Mouse (Mus musculus) heart, postnatal 36 days (tissue): ENCODE results near the gene Eng. TPM values are rescaled to one million over a fixed set of nuclear protein-coding genes. Genes with fewer than 3 reads are reported as not detected.

Experiments
- DNase-seq, 2 experiments: peaks; one replicate each; pipeline ENCODE4 v3.0.0; 2021 to 2022
- intact Hi-C: fragments of 180-260 bp; cut with DNase I; formaldehyde crosslinking; loops from one replicate; pipeline ENCODE4 v1.15.1; 2025
- total RNA-seq, 2 experiments: library from RNA; stranded (reverse); gene quantifications; 2 replicates each; pipeline ENCODE4 v1.2.3; 2021

Eng gene
- total RNA-seq, 2 experiments from 2014 or later: 123 to 136 TPM

DNA sequence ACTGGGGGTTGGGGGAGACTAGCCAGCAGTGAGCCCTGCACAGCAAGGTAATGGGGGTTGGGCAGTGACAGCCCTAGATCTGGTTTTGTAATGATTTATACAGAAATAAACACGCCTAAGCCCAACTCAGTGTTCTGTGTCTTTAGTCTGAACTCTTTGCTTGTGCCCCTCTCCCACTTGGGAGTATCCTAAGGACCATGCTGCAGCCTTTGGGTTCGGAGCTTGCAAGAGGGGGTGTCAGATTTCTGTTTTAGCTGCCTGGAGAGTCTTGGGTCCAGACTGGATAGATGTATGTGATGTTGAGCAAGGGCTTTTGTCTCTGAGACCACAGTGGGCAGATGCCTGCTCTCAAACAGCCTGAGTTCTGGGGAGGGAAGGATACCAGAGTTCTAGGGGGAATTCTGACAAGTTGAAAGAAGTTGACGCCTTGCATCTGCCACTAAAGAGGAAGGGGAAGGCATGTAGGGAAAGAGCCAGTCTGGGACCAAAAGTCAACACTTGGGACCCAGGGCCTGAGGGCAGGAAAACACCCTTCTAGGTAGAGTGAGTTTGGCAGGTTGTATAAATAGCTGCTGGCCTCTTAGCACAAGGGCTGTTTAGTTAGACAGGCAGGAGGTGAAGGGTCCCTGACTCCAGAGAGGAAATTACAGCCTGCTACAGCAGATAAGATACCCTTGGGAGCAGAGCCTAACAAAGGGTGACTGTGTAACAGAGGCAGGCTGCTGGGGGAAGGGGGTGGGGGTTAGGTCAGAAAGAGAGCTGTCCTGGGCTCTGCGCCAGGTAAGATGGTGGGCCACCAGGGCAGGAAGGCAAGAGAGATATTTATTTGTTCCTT is 25.5 kb upstream of the Eng start:
- DNase-seq: peak; percentile 72 to 74
- intact Hi-C loops: loop anchor here (10.0 kb wide), 1 partner anchor 234 kb away; no protein-coding TSS in a partner anchor

DNA sequence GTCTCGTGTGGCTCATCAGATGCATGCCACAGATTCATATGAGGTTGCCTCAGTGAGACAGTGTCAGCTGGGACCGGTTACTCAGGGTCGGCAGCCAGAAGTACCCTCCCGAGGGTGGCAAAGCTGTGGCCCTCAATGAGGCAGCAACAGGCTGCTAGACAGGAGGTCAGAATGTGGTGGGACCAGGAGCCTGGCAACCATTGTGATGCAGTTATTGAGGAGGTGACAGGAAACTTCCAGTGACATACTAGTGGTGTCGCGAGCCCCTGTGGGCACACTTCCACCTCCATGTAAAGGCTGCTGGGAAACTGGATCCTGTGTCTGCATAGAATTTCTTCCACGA is 24.9 kb upstream of the Eng start, which contains the start of gene Ak1:
Gene Ak1 (plus strand): TSS at position 242 of the 343 bp plus-strand sequence.
- DNase-seq: no peak

DNA sequence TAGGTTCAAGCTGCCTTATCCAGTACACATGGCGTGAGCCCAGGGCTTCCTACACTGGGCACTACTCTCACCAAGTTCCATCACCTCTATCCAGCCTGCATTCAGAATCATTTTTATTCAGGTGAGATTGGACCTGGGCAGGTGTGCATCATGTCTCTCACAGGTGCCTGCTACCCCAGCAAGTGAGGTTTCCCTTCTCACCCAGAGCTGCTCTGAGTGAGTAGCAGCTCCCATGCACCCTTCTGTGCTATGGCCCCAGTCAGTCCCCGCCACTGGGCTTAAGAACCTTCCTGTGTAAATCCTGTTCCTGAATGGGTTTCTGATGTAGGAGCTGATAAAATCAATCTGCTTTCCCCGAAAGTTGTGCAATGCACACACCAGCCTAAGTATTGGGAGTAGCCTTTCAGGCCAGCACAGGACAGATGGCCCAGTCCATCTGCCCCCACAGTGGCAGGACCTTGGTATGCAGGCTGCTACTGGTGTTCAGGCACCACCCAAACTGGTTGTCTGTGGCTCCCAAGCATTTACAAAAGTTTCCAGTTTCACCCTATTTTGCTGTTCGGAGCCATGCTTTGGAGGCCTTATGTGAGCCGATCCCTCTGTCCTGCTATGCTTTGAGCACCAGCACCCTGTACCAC is 22.2 kb upstream of the Eng start:
- DNase-seq: no peak
- intact Hi-C loops: loop anchor here (10.0 kb wide), 1 partner anchor 231 kb away; no protein-coding TSS in a partner anchor

More for the DNA sequence above, 24.9 kb upstream of the Eng start, which contains the start of gene Ak1:
- intact Hi-C loops: loop anchor here (10.0 kb wide), 1 partner anchor 233 kb away; no protein-coding TSS in a partner anchor

DNA sequence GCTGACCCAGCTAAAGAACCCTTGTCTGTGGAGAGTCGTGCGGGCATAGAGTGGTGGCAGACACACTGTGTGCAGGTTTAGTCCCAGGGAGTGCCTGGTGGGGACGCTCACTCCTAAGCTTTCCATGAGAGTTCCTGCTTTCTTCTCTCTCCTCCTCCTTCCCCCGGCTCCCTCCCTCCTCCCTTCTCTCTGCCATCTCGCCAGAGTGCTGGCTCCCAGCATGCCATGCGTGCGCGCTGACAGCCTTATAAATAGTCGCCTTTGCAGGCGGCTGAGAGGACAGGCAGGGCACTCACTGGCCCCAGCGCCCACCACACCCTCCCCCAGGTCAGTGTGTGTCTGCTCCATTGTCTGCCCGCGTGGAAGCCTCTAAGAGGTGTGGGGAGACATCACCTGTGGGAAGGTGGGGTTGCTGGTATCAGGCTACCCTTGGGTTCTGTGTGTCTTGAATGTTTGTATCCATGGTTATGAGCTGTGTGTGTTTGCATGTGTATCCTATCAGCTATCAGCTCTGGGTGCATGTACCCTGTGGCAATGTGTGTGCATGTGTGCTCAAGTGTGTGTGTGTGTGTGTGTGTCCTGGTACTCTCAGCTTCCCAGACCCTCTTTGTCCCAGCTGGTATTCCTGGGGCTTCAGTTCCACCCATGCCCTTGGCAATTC is 21.1 kb upstream of the Eng start:
- intact Hi-C loops: loop anchor here (10.0 kb wide), 1 partner anchor 229 kb away; no protein-coding TSS in a partner anchor
- peak; percentile 75 for DNase-seq

DNA sequence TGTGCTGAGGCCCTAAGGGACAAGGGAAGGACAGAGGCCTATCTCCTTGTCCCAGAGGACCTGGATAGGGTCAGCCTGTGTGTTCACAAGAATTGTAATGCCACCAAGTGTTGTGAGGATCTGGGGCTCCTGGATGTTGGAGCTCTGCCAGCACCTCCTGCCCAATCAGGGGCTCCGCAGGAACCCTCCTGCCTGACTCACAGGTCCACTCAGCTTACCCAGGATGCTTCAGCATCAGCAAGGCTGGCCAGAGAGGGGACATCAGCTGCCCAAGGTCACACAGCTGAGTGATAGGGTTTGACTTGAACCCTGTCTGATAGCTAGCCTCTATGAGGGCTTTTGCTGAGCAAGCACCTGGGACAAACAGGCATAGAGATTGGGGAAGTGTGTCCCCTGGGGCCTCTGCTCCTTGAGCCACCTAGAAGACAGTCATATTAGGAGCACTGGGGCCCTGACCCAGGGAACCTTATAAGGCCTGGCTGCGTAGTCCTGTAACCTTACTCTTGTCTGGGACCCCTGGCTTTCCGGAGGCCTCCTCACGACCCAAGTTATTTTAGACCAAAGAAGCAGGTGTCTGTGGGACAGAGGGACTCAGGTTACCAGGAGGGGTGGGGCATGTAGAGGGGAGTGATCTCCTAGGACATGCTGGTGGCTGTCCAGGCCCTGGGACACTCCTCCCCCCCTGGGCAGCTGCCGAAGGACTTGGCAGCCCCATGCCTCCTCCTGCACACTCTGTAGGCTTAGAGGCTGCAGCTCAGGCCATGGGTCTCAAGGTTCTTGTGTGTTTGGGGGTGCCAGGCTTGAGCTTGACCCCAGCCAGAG is 20.3 kb upstream of the Eng start:
- intact Hi-C loops: loop anchor here (10.0 kb wide), 1 partner anchor 229 kb away; no protein-coding TSS in a partner anchor
- DNase-seq: peak; percentile 63

DNA sequence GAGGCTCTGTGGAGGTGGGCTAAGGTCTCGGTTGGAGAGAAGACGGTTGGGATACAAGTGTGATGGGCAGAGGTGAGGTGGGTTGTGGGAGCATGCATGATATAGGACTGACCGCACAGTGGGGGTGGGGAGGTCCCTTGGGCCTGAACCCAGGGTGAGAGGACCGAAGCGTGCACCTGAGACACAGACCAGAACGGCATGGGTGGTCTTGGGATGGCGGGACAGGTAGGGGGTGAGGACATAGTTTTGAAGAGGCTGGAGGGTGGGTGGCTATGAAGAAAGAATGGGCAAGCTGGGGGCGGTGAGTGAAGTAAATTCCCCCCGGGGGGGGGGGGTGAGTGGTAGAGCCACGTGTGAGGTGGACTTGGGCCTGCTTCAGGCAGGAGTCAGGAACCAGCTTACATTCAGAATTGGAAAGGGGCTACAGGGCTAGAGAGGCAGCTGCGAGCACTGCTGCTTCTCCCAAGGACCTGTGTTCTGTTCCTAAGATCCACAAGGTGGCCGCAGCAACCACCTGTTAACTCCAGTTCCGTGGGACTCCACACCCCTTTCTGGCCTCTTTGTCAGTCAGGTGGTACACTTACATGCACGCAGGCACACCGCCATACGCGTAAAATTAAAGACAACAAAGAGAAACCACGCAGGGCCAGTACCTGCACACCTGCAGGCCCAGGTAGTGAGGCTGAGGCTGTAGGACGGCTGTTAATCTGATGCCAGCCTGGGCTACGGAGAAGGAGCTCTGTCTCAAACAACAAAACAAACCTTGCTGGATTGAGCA is 18.9 kb upstream of the Eng start:
- no peak for DNase-seq
- intact Hi-C loops: loop anchor here (10.0 kb wide), 1 partner anchor 227 kb away; no protein-coding TSS in a partner anchor

DNA sequence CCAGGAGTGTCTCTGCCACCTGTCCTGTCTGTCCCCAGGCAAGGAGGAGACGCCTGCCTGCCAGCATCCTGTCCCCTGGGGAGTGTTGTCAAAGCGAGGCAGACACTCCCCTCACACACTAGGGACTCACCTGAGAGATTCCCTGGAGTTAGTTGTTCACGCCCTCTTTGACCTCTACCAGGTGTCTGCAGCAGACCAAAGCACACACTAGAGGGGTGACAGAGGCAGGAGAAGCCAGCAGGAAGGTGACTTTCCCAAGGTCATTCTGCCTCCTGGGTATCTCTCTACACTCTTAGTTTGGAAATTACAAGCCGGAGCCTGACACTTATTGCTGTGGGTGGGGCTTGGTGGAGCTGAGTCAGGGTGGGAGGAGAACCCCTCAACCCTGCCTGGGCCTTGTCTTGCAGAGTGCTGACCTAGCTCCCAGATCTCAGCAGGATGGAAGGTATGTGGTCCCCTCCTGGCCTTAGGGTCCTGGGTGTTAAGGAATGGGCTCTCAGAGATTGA is 18.3 kb upstream of the Eng start:
- intact Hi-C loops: loop anchor here (10.0 kb wide), 1 partner anchor 227 kb away; no protein-coding TSS in a partner anchor
- no peak for DNase-seq

DNA sequence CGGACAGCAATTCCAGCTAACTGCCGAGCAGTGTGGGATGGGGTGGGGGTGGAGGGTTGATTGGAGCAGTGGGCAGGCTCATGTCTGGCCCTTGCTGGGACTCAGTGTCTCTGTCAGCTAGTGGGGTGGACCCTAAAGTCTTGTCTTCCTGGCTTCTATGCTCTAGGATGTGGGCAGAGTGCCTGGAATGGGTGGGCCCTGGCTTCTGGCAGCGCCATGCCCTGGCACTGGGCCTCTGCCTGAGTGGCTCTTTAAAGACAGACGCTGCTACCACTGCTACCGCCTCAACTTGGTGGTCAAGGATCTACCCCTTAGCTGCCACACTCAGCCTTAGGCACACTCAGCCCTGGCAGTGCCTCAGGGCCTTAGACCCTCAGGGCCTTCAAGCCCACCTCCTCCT is 17.7 kb upstream of the Eng start:
- intact Hi-C loops: loop anchor here (10.0 kb wide), 1 partner anchor 226 kb away; no protein-coding TSS in a partner anchor
- peak; percentile 83 for DNase-seq

DNA sequence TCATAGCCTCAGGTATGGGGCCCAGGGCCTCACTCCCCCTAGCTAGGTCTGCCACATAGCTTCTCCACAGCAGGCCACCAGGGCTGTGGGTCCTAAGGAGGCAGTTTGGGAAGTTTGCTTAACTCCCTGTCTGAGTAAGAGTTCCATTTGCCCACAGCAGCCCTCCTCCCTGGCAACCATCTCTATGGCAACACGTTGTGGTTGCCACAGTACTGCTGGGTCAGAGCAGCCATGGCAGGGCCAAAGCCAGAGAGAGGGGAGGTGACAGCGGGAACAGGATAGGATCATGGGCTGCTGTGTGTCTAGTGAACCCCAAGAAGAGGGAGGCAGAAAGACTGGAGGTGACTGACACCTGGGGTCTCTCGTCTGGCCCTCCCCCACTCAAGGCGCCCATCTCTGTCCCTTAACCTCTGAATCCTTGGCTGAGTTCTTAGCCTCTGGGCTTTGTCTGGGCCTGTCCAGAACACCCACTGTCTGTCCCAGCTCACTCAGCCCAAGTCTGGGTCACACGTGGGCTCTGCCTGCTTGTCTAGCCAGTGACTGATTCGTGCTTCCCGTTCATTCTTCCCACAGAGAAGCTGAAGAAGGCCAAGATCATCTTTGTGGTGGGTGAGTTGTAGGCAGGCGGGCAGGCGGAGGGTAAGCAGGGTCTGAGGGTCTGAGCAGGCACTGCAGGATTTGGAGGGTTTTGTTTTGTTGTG is 17.0 kb upstream of the Eng start:
- intact Hi-C loops: loop anchor here (10.0 kb wide), 1 partner anchor 225 kb away; no protein-coding TSS in a partner anchor
- DNase-seq: no peak

DNA sequence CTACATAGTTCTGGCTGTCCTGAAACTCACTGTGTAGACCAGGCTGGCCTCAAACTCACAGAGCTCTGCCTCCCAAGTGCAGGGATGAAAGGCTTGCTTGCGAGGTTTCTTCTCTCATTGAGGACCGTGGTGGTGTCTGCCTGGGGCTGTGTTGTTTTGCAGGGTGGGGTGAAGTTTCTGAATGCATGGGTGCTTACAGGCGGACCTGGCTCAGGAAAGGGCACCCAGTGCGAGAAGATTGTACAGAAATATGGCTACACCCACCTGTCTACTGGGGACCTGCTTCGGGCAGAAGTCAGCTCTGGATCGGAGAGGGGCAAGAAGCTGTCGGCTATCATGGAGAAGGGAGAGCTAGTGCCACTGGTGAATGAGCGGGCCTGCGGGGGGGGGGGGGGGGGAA is 16.4 kb upstream of the Eng start:
- no peak for DNase-seq
- intact Hi-C loops: loop anchor here (5.0 kb wide), 2 partner anchors 37 to 127 kb away; partner anchors contain the start of gene Tor2a

DNA sequence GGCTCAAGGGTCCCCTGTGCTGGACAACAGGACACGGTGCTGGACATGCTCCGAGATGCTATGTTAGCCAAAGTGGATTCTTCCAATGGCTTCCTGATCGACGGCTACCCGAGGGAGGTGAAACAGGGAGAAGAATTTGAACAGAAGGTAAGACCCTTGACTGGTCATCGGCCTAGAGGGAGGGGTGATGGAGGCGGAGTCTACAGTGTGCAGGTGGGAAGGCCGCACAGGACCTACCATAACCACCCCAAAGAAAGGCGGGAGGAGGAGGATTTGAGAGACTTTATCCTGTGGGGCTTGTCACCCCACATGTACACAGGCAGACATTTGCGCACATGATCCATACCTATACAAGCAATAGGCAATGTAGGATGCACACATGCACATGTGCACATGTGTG is 15.3 kb upstream of the Eng start:
- no peak for DNase-seq
- intact Hi-C loops: loop anchor here (1.0 to 5.0 kb wide), 3 partner anchors 36 to 126 kb away; partner anchors contain the start of gene Tor2a

DNA sequence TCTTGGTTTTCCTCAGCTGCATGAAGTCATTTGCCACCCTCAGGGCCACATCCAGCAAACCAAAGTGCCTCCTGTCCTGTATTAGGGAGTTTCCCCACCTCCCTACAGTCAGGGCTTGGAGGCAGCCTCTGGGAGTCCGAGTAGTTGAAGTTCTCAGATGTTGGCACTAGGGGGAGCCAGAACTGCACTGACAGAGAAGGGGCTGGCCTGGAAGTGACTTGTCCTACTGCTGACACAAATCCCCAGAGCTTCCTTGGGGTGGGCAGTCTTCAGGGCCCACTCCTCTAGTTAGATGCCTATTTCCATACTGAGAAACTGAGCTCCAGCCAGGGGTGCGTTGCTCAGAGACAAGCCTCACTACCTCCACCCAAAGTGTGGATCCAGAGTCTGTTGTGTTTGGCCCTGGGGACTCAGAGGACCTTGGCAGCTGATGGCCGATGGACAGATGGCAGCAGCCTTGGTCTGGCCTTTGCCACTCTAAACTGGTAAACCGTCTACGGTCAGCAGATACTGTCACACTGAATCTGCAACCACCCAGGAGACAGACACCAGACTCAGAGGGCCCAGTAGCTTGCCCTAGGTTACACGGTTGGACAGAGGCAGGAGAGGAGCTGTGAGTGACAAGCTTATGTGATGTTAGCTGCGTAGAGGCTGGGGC is 14.5 kb upstream of the Eng start:
- intact Hi-C loops: loop anchor here (1.0 to 5.0 kb wide), 4 partner anchors 23 to 125 kb away; partner anchors contain the start of gene Tor2a
- peak; percentile 85 to 86 for DNase-seq

DNA sequence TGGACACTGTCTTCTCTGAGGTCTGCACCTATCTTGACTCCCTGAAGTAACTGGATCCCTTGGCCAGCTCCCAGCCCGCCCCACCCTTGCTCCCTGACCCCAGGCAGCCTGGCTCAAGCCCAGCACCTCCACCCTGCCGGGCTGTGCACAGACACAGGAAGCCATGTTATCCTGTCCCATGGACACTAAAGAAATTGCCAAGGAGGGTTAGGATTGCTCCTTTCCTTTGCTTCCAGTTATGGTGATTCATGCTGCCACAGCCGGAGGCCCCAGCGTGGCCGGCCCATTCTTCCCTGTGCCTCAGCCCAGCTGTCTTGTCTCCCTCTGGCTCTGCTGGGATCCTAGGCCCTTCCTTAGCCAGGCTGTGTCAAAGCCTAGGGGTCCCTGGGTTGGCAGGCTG is 12.7 kb upstream of the Eng start:
- intact Hi-C loops: loop anchor here (1.0 to 5.0 kb wide), 4 partner anchors 13 to 124 kb away; partner anchors contain the start of genes Eng and Tor2a
- DNase-seq: peak in 1 of 2 experiments; percentile 64

DNA sequence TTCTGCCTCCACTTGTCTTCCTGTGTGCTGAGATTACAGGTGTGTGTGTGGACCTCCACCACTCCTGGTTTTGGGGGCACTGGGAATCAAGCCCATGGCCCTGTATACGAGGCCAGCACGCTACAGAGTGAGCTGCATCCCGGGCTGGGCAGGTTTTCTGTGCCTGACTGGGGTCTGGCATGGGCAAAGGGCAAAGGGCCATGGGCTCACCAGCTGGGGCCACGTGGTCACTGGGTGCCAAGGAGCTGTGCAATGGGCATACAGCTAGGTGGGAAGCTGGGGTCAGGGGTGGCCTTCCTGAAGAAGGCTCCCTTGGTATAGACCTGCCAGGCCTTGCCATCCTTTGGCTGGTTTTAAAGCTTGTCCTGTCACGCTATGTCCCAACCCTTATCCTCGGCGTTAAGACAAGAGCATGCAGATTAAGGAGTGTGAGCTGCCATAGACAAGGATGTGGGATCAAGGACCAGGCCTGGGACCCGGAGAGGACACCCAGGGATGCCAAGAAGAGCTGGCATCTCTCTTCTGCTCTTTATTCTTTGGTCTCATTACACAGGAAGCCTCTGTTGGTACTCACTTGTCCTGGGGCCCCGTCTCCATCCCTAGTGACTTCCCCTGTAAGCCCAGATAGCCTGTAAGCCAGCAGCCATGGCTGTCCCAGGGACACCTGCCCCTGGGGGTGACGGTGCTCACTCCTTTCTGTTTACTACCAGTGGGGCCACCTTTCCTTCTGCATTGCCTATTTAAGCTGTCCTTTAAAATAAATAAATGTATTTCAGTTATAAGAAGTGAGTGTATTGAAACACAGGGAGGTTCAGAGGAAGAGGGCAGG is 11.9 kb upstream of the Eng start:
- no peak for DNase-seq
- intact Hi-C loops: loop anchor here (1.0 to 5.0 kb wide), 3 partner anchors 12 to 123 kb away; partner anchors contain the start of genes Eng and Tor2a

DNA sequence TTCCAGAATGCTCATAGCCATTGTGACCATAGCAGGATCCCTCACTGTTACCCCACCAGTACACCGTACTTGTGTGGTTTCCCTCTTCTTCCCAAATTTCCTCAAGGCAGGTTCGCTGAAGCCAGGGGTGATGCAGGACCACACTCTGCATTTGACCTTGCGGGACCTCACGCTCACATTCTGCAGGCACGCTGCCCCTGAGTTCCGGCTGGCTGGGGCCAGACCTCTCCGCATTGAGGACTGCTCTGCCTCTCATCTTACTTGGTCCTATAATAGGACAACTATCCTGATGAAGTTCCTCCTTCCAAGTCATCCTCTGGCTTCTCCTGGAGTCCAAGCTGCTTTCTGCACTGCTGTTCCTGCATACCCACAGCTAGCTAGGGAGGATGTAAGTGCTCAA is 9.8 kb upstream of the Eng start:
- intact Hi-C loops: no loop called here
- no peak for DNase-seq

DNA sequence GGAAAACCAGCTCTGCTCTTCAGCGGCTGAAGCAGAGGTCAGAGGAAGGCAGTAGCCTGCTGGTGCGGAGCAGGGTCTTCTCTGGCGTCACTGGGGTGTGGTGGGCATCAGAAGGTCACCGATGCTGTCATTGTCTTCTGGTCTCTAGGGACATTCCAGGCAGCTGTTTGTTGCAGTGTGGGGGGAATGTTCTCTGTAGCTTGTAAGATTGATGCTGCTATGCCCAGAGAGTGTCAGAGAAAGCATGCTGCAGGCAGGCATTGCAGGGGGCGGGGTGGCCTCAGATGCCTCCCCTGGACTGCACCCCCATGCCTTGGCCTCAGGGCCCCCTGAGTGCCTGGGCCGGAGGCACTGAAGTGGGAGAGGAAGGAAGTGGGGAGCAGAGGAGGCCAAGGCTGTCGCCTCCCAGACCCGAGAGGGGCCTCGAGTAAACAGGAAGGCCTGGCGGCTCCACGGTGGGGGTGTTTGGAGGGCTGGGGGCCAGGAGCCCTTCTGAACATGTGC is 8.6 kb upstream of the Eng start:
- DNase-seq: peak; percentile 63 to 73
- intact Hi-C loops: no loop called here
